Mouse (Mus musculus) liver, embryonic 14.5 days (tissue): ENCODE data around the gene BC004004.

ENCODE experiments used
- CTCF ChIP-seq: IDR thresholded peaks from 2 replicates; pipeline ENCODE4 v1.5.1; 2016; ENCODE audit warnings: antibody characterized with exemption, low read depth, control low read depth
- EP300 ChIP-seq: IDR thresholded peaks from 2 replicates; pipeline ENCODE4 v1.6.1; 2016; ENCODE audit warnings: antibody characterized with exemption, low read depth

- TF ChIP-seq EP300 (no peak), CTCF (no peak)
These were observed 93.5 kb downstream of the BC004004 start for GRCm38 (mm10) chr17:29361982-29362691.
